Mouse (Mus musculus) testis, adult 2 months (tissue): Measurements from ENCODE around the gene Mia. TPM values are rescaled to one million over a fixed set of nuclear protein-coding genes. Genes with fewer than 3 reads are reported as not detected.

Experiments
- H3K27ac ChIP-seq: fragments of 200-500 bp; 2 replicates; pipeline ENCODE4 v1.5.1; 2012; ENCODE audit warnings: low read depth, low read length; ENCODE audit not compliant: control insufficient read depth, insufficient read depth
- H3K27me3 ChIP-seq: fragments of 200-500 bp; 2 replicates; pipeline ENCODE4 v1.6.1; 2012; ENCODE audit warnings: mild to moderate bottlenecking, low read length, moderate library complexity; ENCODE audit not compliant: control insufficient read depth, insufficient read depth
- H3K36me3 ChIP-seq: fragments of 200-500 bp; 2 replicates; pipeline ENCODE4 v1.6.1; 2012; ENCODE audit warnings: mild to moderate bottlenecking, low read length; ENCODE audit not compliant: control insufficient read depth, insufficient read depth
- H3K4me1 ChIP-seq: fragments of 200-500 bp; 2 replicates; pipeline ENCODE4 v1.6.1; 2012; ENCODE audit warnings: low read length; ENCODE audit not compliant: control insufficient read depth, insufficient read depth
- H3K4me3 ChIP-seq: fragments of 200-500 bp; 2 replicates; pipeline ENCODE4 v1.5.1; 2012; ENCODE audit warnings: low read depth, mild to moderate bottlenecking, low read length, moderate library complexity, mixed read lengths; ENCODE audit not compliant: control insufficient read depth
- CTCF ChIP-seq: fragments of 200-500 bp; IDR thresholded peaks from 2 replicates; pipeline ENCODE4 v1.5.1; 2012; ENCODE audit warnings: low read depth, mild to moderate bottlenecking, inconsistent platforms, low read length, moderate library complexity; ENCODE audit not compliant: control insufficient read depth, insufficient read depth, insufficient replicate concordance
- POLR2A ChIP-seq: fragments of 200-500 bp; IDR thresholded peaks from 2 replicates; pipeline ENCODE4 v1.6.1; 2012; ENCODE audit warnings: low read depth, mild to moderate bottlenecking, inconsistent platforms, low read length, moderate library complexity; ENCODE audit not compliant: control insufficient read depth
- polyA plus RNA-seq: library from polyadenylated mRNA; depleted of rRNA; stranded (reverse); fragments of >200 nt; gene quantifications from 2 replicates; pipeline ENCODE4 v1.2.3, GENCODE M21; 2012

Gene Mia
- polyA plus RNA-seq, 1 experiment, result 6.9 TPM

- no peaks in the 10 kb centered on the region for H3K27me3 ChIP-seq
- TF ChIP-seq POLR2A (peak; percentile 79), CTCF (no peak)
- peaks cover 6% of the 10 kb centered on the region for H3K36me3 ChIP-seq
- peak within 1 kb of the TSS; percentile 99 for H3K27ac ChIP-seq
- peaks cover 11% of the 10 kb centered on the region for H3K4me1 ChIP-seq
- H3K4me3 ChIP-seq, result peak within 1 kb of the TSS; percentile 100
These were observed 15.0 kb upstream of the Mia start, which contains the start of the genes BC024978 and Snrpa for GRCm38 (mm10) chr7:27195681-27196611. Gene BC024978, plus strand, starts transcription at chr7:27195781. Gene Snrpa, minus strand, starts transcription at chr7:27196271.

- TF ChIP-seq CTCF (no peak), POLR2A (no peak)
These were observed 12.8 kb upstream of the Mia start for GRCm38 (mm10) chr7:27193731-27194130.

GRCm38 (mm10) chr7:27192434-27192833, 11.5 kb upstream of the Mia start:
- H3K27ac ChIP-seq, result no peak overlapping the region
- TF ChIP-seq POLR2A, result no peak
- no peak for TF ChIP-seq CTCF
- H3K36me3 ChIP-seq, result peaks cover 11% of the 10 kb centered on the region
- H3K27me3 ChIP-seq, result no peaks in the 10 kb centered on the region
- H3K4me1 ChIP-seq, result peaks cover 9% of the 10 kb centered on the region
- peak overlapping the region; percentile 17 for H3K4me3 ChIP-seq

More at GRCm38 (mm10) chr7:27193731-27194130, 12.8 kb upstream of the Mia start:
- H3K36me3 ChIP-seq, result peaks cover 9% of the 10 kb centered on the region
- no peak overlapping the region; the same call in 1 of the 2 replicates for H3K27ac ChIP-seq
- peaks cover 11% of the 10 kb centered on the region for H3K4me1 ChIP-seq
- H3K27me3 ChIP-seq, result no peaks in the 10 kb centered on the region
- H3K4me3 ChIP-seq, result peak overlapping the region; percentile 35

GRCm38 (mm10) chr7:27189271-27189931, 8.4 kb upstream of the Mia start:
- Histone ChIP-seq H3K27me3 (no peaks in the 10 kb centered on the region), H3K4me3 (no peak overlapping the region), H3K4me1 (peaks cover 3% of the 10 kb centered on the region), H3K36me3 (peaks cover 9% of the 10 kb centered on the region; the same call in 1 of the 2 replicates), H3K27ac (no peak overlapping the region)
- TF ChIP-seq POLR2A, result no peak
- TF ChIP-seq CTCF, result peak; percentile 17; the same call in 1 of the 2 replicates

- Histone ChIP-seq H3K27me3 (no peaks in the 10 kb centered on the region), H3K27ac (no peak overlapping the region), H3K4me1 (no peaks in the 10 kb centered on the region; the same call in 1 of the 2 replicates), H3K36me3 (peaks cover 5% of the 10 kb centered on the region; the same call in 1 of the 2 replicates), H3K4me3 (no peak overlapping the region)
- TF ChIP-seq POLR2A (no peak), CTCF (no peak)
These were observed 5.0 kb upstream of the Mia start for GRCm38 (mm10) chr7:27185986-27186385.

GRCm38 (mm10) chr7:27184964-27185363, 4.0 kb upstream of the Mia start:
- Histone ChIP-seq H3K36me3 (peaks cover 4% of the 10 kb centered on the region; the same call in 1 of the 2 replicates), H3K4me3 (no peak overlapping the region), H3K4me1 (peaks cover 4% of the 10 kb centered on the region), H3K27ac (no peak overlapping the region), H3K27me3 (no peaks in the 10 kb centered on the region)
- peak; percentile 75; the same call in 1 of the 2 replicates for TF ChIP-seq CTCF
- TF ChIP-seq POLR2A, result no peak

- H3K27ac ChIP-seq, result no peak overlapping the region
- no peak for TF ChIP-seq POLR2A
- no peak for TF ChIP-seq CTCF
- H3K36me3 ChIP-seq, result no peaks in the 10 kb centered on the region
- no peak overlapping the region for H3K4me3 ChIP-seq
- H3K4me1 ChIP-seq, result peaks cover 10% of the 10 kb centered on the region
- no peaks in the 10 kb centered on the region for H3K27me3 ChIP-seq
These were observed 1.5 kb upstream of the Mia start for GRCm38 (mm10) chr7:27182498-27182897.
